ENCODE assay signal across 8 mouse cellular contexts in genomic region chr13:21158071-21158470, GRCm38 (mm10). TPM values are rescaled to one million over a fixed set of nuclear protein-coding genes. Genes with fewer than 3 reads are reported as not detected.
A peak's percentile ranks its signal among the peaks of the same experiment; 100 is the strongest.
DNase-seq lines count a peak whose midpoint lies in the region; ATAC-seq lines count a peak whose summit lies in the region.

No protein-coding gene starts in this region.

- H3K4me3 ChIP-seq in heart, embryonic 14.5 days (ENCODE audit: control insufficient read depth in 1 of 2, insufficient read depth in 1 of 2, low read depth in 1 of 2, low read length in 2 of 2) = peak overlapping the region in 1 of 2 experiments; percentile 79; a peak in 1 of 4 replicates
- 0 out of 2 replicates have a peak overlapping the region, but pooled peaks have one; percentile 46 for H3K4me3 ChIP-seq in hindbrain, embryonic 11.5 days (ENCODE audit: low read depth, low read length)
- 0 out of 2 replicates have a peak overlapping the region, but pooled peaks have one; percentile 60 for H3K4me3 ChIP-seq in midbrain, embryonic 12.5 days

- peak overlapping the region; percentile 92 for H3K4me2 ChIP-seq in heart, embryonic 14.5 days (ENCODE audit: low read length)
- H3K4me2 ChIP-seq in hindbrain, embryonic 11.5 days (replicated peaks; ENCODE audit: low read depth, low read length) = peak overlapping the region; percentile 86
- H3K4me2 ChIP-seq in midbrain, embryonic 12.5 days (replicated peaks) = peak overlapping the region; percentile 83

- ATAC-seq in heart, embryonic 14.5 days (ENCODE audit: insufficient number of reproducible peaks, insufficient read depth, low FRiP score, low read depth) = no peak
- no peak for ATAC-seq in hindbrain, embryonic 11.5 days (ENCODE audit: low FRiP score)
- no peak for ATAC-seq in midbrain, embryonic 12.5 days (ENCODE audit: low FRiP score, low read depth)
- no peak for ATAC-seq in inflammation-experienced regulatory T-cells, adult 6 months

- H3K9ac ChIP-seq in heart, embryonic 14.5 days (ENCODE audit: low read length) = no peak overlapping the region
- no peak overlapping the region for H3K9ac ChIP-seq in hindbrain, embryonic 11.5 days (ENCODE audit: low read depth, low read length)
- no peak overlapping the region for H3K9ac ChIP-seq in midbrain, embryonic 12.5 days (replicated peaks)

- no peaks in the 10 kb centered on the region for H3K36me3 ChIP-seq in heart, embryonic 14.5 days (ENCODE audit: control insufficient read depth, insufficient read depth, low read length)
- no peaks in the 10 kb centered on the region for H3K36me3 ChIP-seq in hindbrain, embryonic 11.5 days (ENCODE audit: control insufficient read depth, insufficient read depth, low read length)
- no peaks in the 10 kb centered on the region for H3K36me3 ChIP-seq in midbrain, embryonic 12.5 days

- H3K9me3 ChIP-seq in heart, embryonic 14.5 days (ENCODE audit: control insufficient read depth, low read length) = no peaks in the 10 kb centered on the region
- no peaks in the 10 kb centered on the region for H3K9me3 ChIP-seq in hindbrain, embryonic 11.5 days (ENCODE audit: control insufficient read depth, low read length)
- no peaks in the 10 kb centered on the region for H3K9me3 ChIP-seq in midbrain, embryonic 12.5 days

- H3K27ac ChIP-seq in heart, embryonic 14.5 days (replicated peaks in 1 of 2; ENCODE audit: control insufficient read depth in 1 of 2, insufficient read depth in 1 of 2, low read depth in 2 of 2, low read length in 2 of 2) = no peak overlapping the region
- no peak overlapping the region for H3K27ac ChIP-seq in hindbrain, embryonic 11.5 days (ENCODE audit: low read depth, low read length)
- H3K27ac ChIP-seq in midbrain, embryonic 12.5 days (replicated peaks) = no peak overlapping the region

- H3K4me1 ChIP-seq in heart, embryonic 14.5 days (ENCODE audit: control insufficient read depth in 2 of 2, insufficient read depth in 2 of 2, low read length in 2 of 2) = no peaks in the 10 kb centered on the region
- H3K4me1 ChIP-seq in hindbrain, embryonic 11.5 days (replicated peaks; ENCODE audit: control insufficient read depth, insufficient read depth, low read length) = no peaks in the 10 kb centered on the region
- peaks cover 11% of the 10 kb centered on the region; the same call in 1 of the 2 replicates for H3K4me1 ChIP-seq in midbrain, embryonic 12.5 days

- DNase-seq in heart, adult 9 months (ENCODE audit: low spot score in 2 of 2) = no peak
- peak; percentile 62 for DNase-seq in ZHBTc4 (ENCODE audit: low read depth, low spot score)
- no peak for DNase-seq in hindbrain, embryonic 11.5 days (ENCODE audit: low spot score)
- no peak for DNase-seq in thymus, postnatal 25 days
- no peak for DNase-seq in right cerebral cortex, postnatal 10 days (ENCODE audit: low spot score in 2 of 2)

- WGBS in heart, embryonic 14.5 days = 8% methylated on average over 9 of the region's 9 CpGs
- 8% methylated on average over 9 of the region's 9 CpGs for WGBS in hindbrain, embryonic 11.5 days
- WGBS in midbrain, embryonic 12.5 days = 3% methylated on average over 9 of the region's 9 CpGs

- H3K27me3 ChIP-seq in heart, embryonic 14.5 days (ENCODE audit: control insufficient read depth, insufficient read depth, low read length) = no peaks in the 10 kb centered on the region
- H3K27me3 ChIP-seq in hindbrain, embryonic 11.5 days (ENCODE audit: control insufficient read depth, insufficient read depth, low read length) = no peaks in the 10 kb centered on the region
- H3K27me3 ChIP-seq in midbrain, embryonic 12.5 days = peaks cover 7% of the 10 kb centered on the region; the same call in 1 of the 2 replicates

RNA-seq across cellular contexts. Expression of gene Olfr1368, which starts 12.4 kb away (rescaled TPM):
- not detected in 2 replicates for polyA plus RNA-seq in heart, embryonic 14.5 days (2014; fragmentation: Nextera tagmentation; extraction: Ambion mirVana)
- not detected in 2 replicates for polyA plus RNA-seq in hindbrain, embryonic 11.5 days (2014; fragmentation: Nextera tagmentation; extraction: Ambion mirVana)
- not detected in 2 replicates for polyA plus RNA-seq in midbrain, embryonic 12.5 days (2016; fragmentation: Nextera tagmentation; extraction: Ambion mirVana)
- not detected for polyA plus RNA-seq in inflammation-experienced regulatory T-cells, adult 6 months (2017; shearing (Covaris generic))

RNA-seq across cellular contexts. Expression of gene Trim27, which starts 21.2 kb away (rescaled TPM):
- polyA plus RNA-seq in heart, embryonic 14.5 days (2014; fragmentation: Nextera tagmentation; extraction: Ambion mirVana) = 71.9 and 80.1 TPM in 2 replicates
- 133 and 144 TPM in 2 replicates for polyA plus RNA-seq in hindbrain, embryonic 11.5 days (2014; fragmentation: Nextera tagmentation; extraction: Ambion mirVana)
- 132 and 140 TPM in 2 replicates for polyA plus RNA-seq in midbrain, embryonic 12.5 days (2016; fragmentation: Nextera tagmentation; extraction: Ambion mirVana)
- polyA plus RNA-seq in inflammation-experienced regulatory T-cells, adult 6 months (2017; shearing (Covaris generic)) = 10 to 100 TPM; 16.0 to 17.3 (median 16.3) TPM

RNA-seq across cellular contexts. Expression of gene Olfr263, which starts 28.6 kb away (rescaled TPM):
- not detected in 2 replicates for polyA plus RNA-seq in heart, embryonic 14.5 days (2014; fragmentation: Nextera tagmentation; extraction: Ambion mirVana)
- not detected in 2 replicates for polyA plus RNA-seq in hindbrain, embryonic 11.5 days (2014; fragmentation: Nextera tagmentation; extraction: Ambion mirVana)
- not detected in 2 replicates for polyA plus RNA-seq in midbrain, embryonic 12.5 days (2016; fragmentation: Nextera tagmentation; extraction: Ambion mirVana)
- polyA plus RNA-seq in inflammation-experienced regulatory T-cells, adult 6 months (2017; shearing (Covaris generic)) = not detected

RNA-seq across cellular contexts. Expression of gene Olfr1369-ps1, which starts 46.8 kb away (rescaled TPM):
- polyA plus RNA-seq in heart, embryonic 14.5 days (2014; fragmentation: Nextera tagmentation; extraction: Ambion mirVana) = not detected in 2 replicates
- 0.04 TPM in 1 of 2 replicates, not detected in the other for polyA plus RNA-seq in hindbrain, embryonic 11.5 days (2014; fragmentation: Nextera tagmentation; extraction: Ambion mirVana)
- 0.06 and 0.07 TPM in 2 replicates for polyA plus RNA-seq in midbrain, embryonic 12.5 days (2016; fragmentation: Nextera tagmentation; extraction: Ambion mirVana)
- under 1 TPM in 2 of 3 experiments, not detected in 1; 0.13 to 0.27 TPM for polyA plus RNA-seq in inflammation-experienced regulatory T-cells, adult 6 months (2017; shearing (Covaris generic))
